Mouse (Mus musculus) brain, embryonic 14.5 days (tissue): ENCODE results near the gene Cass4. TPM values are rescaled to one million over a fixed set of nuclear protein-coding genes. Genes with fewer than 3 reads are reported as not detected.
A peak's percentile ranks its signal among the peaks of the same experiment; 100 is the strongest.

Experiments used
- DNase-seq: peaks from one replicate; pipeline ENCODE4 v3.0.0-alpha.2; 2011; ENCODE audit warnings: low read depth
- CTCF ChIP-seq: fragments of 200-500 bp; IDR thresholded peaks from 2 replicates; pipeline ENCODE4 v1.5.1; 2012; ENCODE audit warnings: inconsistent platforms, mild to moderate bottlenecking, moderate library complexity, borderline replicate concordance; ENCODE audit not compliant: insufficient read depth, insufficient read length; ENCODE audit errors: extremely low read depth
- POLR2A ChIP-seq: fragments of 200-500 bp; IDR thresholded peaks from 2 replicates; pipeline ENCODE4 v1.6.1; 2012; ENCODE audit warnings: mild to moderate bottlenecking, inconsistent platforms, borderline replicate concordance; ENCODE audit not compliant: poor library complexity, insufficient read depth, insufficient read length, severe bottlenecking; ENCODE audit errors: extremely low read depth
- polyA plus RNA-seq: library from polyadenylated mRNA; depleted of rRNA; stranded (reverse); fragments of >200 nt; gene quantifications from 2 replicates; pipeline ENCODE4 v1.2.3, GENCODE M21; 2012; rRNA removed

Cass4 gene
- polyA plus RNA-seq, 1 experiment, result 0.11 TPM

DNA sequence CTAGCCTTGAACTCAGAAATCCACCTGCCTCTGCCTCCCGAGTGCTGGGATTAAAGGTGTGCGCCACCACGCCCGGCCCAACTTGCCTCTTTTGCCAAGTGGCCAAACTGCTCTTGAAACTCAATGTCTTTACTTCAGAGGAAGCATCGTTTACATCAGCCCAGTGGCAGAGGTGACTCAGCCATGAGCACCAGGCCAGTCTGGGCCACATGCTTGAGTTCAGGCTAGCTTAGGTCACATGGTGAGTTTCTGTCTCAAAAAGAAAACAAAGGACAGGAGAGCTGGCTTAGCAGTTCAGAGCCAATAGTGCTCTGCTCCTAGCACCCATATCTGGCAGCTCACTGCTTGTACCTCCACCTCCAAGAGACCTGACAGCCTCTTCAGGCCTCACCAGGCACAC, 73.6 kb downstream of the Cass4 start:
- DNase-seq, result no peak
- no peak for TF ChIP-seq POLR2A
- no peak for TF ChIP-seq CTCF

DNA sequence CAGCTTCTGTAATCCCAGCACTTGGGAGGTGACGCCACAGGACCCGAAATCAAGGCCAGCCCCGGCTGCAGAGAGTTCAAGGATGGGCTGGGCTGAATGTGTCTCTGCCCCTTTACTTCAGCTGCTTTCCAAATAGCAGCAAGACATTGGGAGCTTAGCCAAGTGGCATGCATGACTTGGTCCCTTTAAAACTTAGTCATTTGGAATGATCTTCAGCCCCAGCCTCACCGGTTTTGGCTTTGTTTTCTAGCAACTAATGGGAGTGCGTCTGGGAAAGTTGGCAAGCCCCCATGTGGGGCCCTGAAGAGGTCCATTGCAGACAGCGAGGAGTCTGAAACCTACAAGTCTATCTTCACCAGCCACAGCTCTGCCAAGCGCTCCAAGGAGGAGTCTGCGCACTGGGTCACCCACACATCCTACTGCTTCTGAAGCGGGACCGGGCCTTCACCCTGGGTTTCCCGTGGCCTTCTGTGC, 74.8 kb downstream of the Cass4 start:
- TF ChIP-seq CTCF (no peak), POLR2A (no peak)
- peak; percentile 96 for DNase-seq

DNA sequence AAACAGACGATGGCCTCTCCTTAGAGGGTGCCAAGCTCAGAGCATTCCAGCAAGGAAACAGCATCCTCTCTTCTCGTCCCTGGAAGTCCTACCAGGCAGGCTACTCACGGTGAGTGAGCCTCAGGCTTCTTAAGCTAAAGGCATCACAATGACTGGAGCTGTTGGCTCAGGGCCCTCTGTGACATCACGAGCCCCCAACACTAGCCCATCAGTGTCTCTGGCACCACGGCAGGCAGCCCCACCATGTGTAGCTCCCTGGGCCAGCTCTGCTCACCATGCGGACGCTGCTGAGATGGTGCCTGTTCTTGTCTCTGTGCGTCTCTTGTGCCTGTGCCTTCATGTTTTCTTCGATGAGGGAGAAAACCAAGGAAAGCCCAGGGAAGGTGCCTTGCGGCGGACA, 78.7 kb downstream of the Cass4 start, which contains the start of gene Fam209:
Gene Fam209 (plus strand): TSS at position 203 of the 400 bp plus-strand sequence.
- DNase-seq, result peak; percentile 55
- TF ChIP-seq CTCF (no peak), POLR2A (no peak)

DNA sequence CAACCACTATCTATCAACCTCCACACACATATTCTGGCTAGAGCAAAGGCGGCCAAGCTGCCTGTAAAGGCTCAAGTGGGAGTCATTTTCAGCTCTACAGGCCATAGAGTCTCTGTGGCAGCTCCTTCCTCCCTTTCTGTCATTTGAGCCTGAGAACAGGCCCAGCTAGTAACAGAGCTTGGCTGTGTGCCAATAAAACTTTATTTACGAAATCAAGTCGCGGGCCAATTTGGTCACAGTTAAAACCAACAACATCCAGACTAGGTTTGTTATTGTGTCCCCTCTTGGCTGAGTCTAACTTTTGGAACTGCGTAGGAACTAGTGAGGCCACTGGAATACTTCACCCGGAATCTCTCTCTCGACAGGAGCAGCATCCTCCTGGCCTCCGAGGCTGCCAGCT, 80.0 kb downstream of the Cass4 start:
- TF ChIP-seq POLR2A (no peak), CTCF (no peak)
- DNase-seq, result peak; percentile 69

- DNase-seq, result peak; percentile 23
Measured at GRCm38 (mm10) chr2:172474970-172475369, 81.4 kb downstream of the Cass4 start.

DNA sequence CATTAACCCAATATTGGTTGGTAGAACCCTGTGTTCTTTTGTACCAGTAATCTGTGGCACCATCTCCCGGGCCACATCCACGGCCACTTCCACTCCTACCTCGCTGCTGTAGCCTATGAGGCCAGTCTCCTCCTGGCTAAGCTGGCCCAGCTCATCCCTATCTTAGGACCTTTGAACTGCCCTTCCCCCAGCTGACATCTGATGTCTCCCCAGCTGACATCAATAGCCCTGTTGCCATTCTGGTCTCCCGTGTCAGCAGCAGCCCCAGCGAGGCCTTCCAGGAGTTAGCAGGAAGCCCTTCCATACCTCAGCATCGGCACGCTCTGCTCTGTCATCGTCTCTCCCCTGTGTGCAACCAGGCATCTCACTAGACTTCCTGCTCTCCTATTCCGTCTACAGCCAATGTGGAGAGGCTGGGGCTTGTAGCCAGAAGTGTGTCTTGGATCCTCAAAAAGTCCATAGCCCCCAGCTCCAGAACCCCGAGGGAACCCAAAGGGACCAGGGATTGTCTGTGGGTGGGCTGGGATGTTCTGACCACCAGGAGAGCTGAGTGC, 83.2 kb downstream of the Cass4 start:
- no peak for DNase-seq
- TF ChIP-seq POLR2A (no peak), CTCF (no peak)

More at GRCm38 (mm10) chr2:172474970-172475369, 81.4 kb downstream of the Cass4 start:
- TF ChIP-seq CTCF (peak; percentile 28; the same call in 1 of the 2 replicates), POLR2A (no peak)

GRCm38 (mm10) chr2:172477350-172477749, 83.8 kb downstream of the Cass4 start:
- DNase-seq, result no peak
- TF ChIP-seq POLR2A (no peak), CTCF (no peak)

DNA sequence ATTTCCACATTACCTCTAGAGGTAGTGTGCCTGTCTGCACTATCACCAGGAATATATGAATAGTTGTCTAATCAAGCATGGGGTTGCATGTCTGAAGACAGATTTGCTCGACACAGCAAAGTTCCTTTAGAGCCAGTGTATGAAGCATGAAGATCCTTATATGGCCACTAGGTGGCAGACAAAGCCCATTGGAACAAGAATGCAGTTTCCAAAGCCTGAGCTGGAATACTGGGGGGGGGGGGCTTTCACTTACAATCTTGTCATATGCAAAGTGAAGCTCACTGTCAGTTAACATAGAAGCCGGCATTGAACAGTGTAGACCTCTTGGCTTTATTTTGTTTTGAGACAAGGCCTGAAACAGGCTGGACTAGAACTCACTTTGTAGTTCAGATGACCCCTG, 84.3 kb downstream of the Cass4 start:
- TF ChIP-seq CTCF, result peak; percentile 76; the same call in 1 of the 2 replicates
- TF ChIP-seq POLR2A, result no peak
- DNase-seq, result peak; percentile 87

DNA sequence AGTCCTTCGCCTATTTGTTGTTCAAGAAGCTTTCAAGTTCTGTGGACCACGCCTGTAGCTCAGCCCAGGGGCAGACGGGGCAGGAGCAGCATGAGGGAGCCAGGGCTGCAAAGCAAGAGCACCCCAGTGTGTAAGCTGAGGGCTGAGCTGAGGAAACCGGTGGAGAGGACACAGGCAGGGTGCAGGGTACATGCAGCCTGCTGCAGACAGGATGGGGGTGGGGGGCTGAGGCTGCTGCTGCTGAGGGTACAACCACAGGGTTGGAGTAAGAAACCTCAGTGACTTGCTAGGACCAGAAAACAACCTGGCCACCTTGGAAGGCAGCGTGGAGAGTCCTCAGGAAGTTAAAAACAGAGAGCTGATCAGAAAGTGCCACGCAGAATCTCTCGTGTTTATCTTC, 86.7 kb downstream of the Cass4 start:
- no peak for DNase-seq
- TF ChIP-seq CTCF (no peak), POLR2A (no peak)

DNA sequence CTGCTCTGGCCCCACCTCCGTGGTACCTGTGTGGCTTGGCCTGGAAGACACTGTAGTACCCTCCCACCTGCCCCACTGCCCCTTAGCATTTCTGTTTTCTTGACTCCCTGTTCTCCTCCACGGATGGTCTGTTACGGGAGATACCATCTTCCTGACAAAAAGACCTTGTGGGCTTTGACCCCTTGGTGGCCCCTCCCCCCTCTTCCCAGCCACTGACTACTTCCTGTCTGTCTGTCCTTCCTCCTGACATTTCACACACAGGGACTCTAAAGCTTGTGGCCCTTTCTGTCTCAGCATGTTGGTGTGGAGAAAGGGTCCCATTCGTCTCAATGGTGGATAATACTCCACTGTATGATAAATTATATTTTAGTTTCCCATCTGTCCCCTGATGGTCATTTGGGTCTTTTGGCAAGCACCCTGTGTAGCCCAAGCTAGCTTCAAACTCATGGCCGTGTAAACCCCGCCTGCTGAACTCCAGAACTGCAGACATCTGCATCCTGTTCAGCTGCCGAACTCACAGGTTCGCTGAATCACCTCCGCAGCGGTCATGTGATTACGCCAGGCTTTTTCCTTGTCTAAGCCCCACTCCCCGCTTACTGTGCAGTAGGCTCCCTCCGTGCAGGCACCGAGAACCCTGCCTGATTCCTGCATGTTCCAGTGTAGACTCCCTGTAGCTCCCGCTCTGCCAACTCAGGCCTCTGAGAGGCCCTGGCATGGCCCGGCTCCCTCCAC, 88.2 kb downstream of the Cass4 start:
- TF ChIP-seq POLR2A (no peak), CTCF (no peak)
- DNase-seq, result no peak

Other genes with a start within 250 kb of the Cass4 start
- 0.29 and 0.39 TPM in 2 replicates for gene Mc3r, start 145.3 kb upstream of the Cass4 start, polyA plus RNA-seq
- 21.6 and 29.5 TPM in 2 replicates for gene Fam210b, start 48.2 kb upstream of the Cass4 start, polyA plus RNA-seq
- gene Aurka, start 23.3 kb upstream of the Cass4 start, polyA plus RNA-seq, result 20.4 and 31.9 TPM in 2 replicates
- gene Cstf1, start 23.1 kb upstream of the Cass4 start, polyA plus RNA-seq, result 43.2 and 46.1 TPM in 2 replicates
- 63.3 and 66.5 TPM in 2 replicates for gene Rtf2, start 46.8 kb downstream of the Cass4 start, polyA plus RNA-seq
- not detected in 2 replicates for gene Gcnt7, start 64.8 kb downstream of the Cass4 start, polyA plus RNA-seq
- gene Fam209, start 78.7 kb downstream of the Cass4 start, polyA plus RNA-seq, result 0.37 and 0.57 TPM in 2 replicates
- 5.2 and 15.7 TPM in 2 replicates for gene Tfap2c, start 155.8 kb downstream of the Cass4 start, polyA plus RNA-seq